Mouse (Mus musculus): ENCODE measurements around the gene Thsd7b. TPM values are rescaled to one million over a fixed set of nuclear protein-coding genes. Genes with fewer than 3 reads are reported as not detected.
"Not testable (repeated sequence)": the region's sequence is repeated elsewhere in the genome, so short reads cannot be mapped to it uniquely, and the experiment has no call there.

Gene Thsd7b
- polyA plus RNA-seq, 2 experiments = 1.1 to 1.8 TPM

GRCm38 (mm10) chr1:129963166-129963565 lies 690.1 kb downstream of the Thsd7b start:
- no peak overlapping the region for H3K9ac ChIP-seq (ENCODE audit: low read depth, low read length, severe bottlenecking)
- H3K4me1 ChIP-seq (ENCODE audit: control insufficient read depth, insufficient read depth, low read length) = no peaks in the 10 kb centered on the region
- TF ChIP-seq POLR2A (IDR thresholded peaks at IDR 0.05; ENCODE audit: borderline replicate concordance, extremely low read depth, insufficient read depth, insufficient read length) = no peak
- no peaks in the 10 kb centered on the region for H3K36me3 ChIP-seq (ENCODE audit: control insufficient read depth, insufficient read depth, low read length)
- DNase-seq (ENCODE audit: low spot score) (no peak), ATAC-seq (ENCODE audit: low FRiP score, low read depth) (no peak)
- H3K4me3 ChIP-seq (replicated peaks; ENCODE audit: low read length) = no peak overlapping the region
- no peaks in the 10 kb centered on the region for H3K9me3 ChIP-seq (ENCODE audit: control insufficient read depth, low read length)
- no peak overlapping the region for H3K27ac ChIP-seq (replicated peaks; ENCODE audit: low read depth, low read length)
- H3K4me2 ChIP-seq (replicated peaks; ENCODE audit: low read depth, low read length, severe bottlenecking) = no peak overlapping the region
- no peaks in the 10 kb centered on the region for H3K27me3 ChIP-seq (ENCODE audit: control insufficient read depth, insufficient read depth, low read length)
- WGBS = 96% methylated on average over 2 of the region's 2 CpGs

- not testable (repeated sequence) for H3K4me3 ChIP-seq (replicated peaks; ENCODE audit: low read length); H3K4me1 ChIP-seq (ENCODE audit: control insufficient read depth, insufficient read depth, low read length); H3K36me3 ChIP-seq (ENCODE audit: control insufficient read depth, insufficient read depth, low read length); H3K9ac ChIP-seq (ENCODE audit: low read depth, low read length, severe bottlenecking); H3K4me2 ChIP-seq (replicated peaks; ENCODE audit: low read depth, low read length, severe bottlenecking); H3K27ac ChIP-seq (replicated peaks; ENCODE audit: low read depth, low read length); H3K27me3 ChIP-seq (ENCODE audit: control insufficient read depth, insufficient read depth, low read length); H3K9me3 ChIP-seq (ENCODE audit: control insufficient read depth, low read length); ATAC-seq (ENCODE audit: low FRiP score, low read depth); DNase-seq (ENCODE audit: low spot score)
Observed at GRCm38 (mm10) chr1:129989247-129989646, 716.1 kb downstream of the Thsd7b start.

- no peaks in the 10 kb centered on the region for H3K9me3 ChIP-seq (ENCODE audit: control insufficient read depth, low read length)
- H3K27ac ChIP-seq (replicated peaks; ENCODE audit: low read depth, low read length) = no peak overlapping the region
- ATAC-seq (ENCODE audit: low FRiP score, low read depth) (no peak), DNase-seq (ENCODE audit: low spot score) (no peak)
- no peak overlapping the region for H3K4me3 ChIP-seq (replicated peaks; ENCODE audit: low read length)
- no peaks in the 10 kb centered on the region for H3K4me1 ChIP-seq (ENCODE audit: control insufficient read depth, insufficient read depth, low read length)
- TF ChIP-seq POLR2A (IDR thresholded peaks at IDR 0.05; ENCODE audit: borderline replicate concordance, extremely low read depth, insufficient read depth, insufficient read length) = no peak
- no peak overlapping the region for H3K9ac ChIP-seq (ENCODE audit: low read depth, low read length, severe bottlenecking)
- no peaks in the 10 kb centered on the region for H3K36me3 ChIP-seq (ENCODE audit: control insufficient read depth, insufficient read depth, low read length)
- no peak overlapping the region for H3K4me2 ChIP-seq (replicated peaks; ENCODE audit: low read depth, low read length, severe bottlenecking)
- no peaks in the 10 kb centered on the region for H3K27me3 ChIP-seq (ENCODE audit: control insufficient read depth, insufficient read depth, low read length)
- WGBS = 65% methylated on average over 2 of the region's 2 CpGs
Observed at GRCm38 (mm10) chr1:129990821-129991220, 717.7 kb downstream of the Thsd7b start.

GRCm38 (mm10) chr1:130055012-130055411 lies 781.9 kb downstream of the Thsd7b start:
- H3K4me3 ChIP-seq (replicated peaks; ENCODE audit: low read length) = no peak overlapping the region
- no peak overlapping the region for H3K27ac ChIP-seq (replicated peaks; ENCODE audit: low read depth, low read length)
- H3K27me3 ChIP-seq (ENCODE audit: control insufficient read depth, insufficient read depth, low read length) = no peaks in the 10 kb centered on the region
- H3K4me1 ChIP-seq (ENCODE audit: control insufficient read depth, insufficient read depth, low read length) = no peaks in the 10 kb centered on the region
- DNase-seq (ENCODE audit: low spot score) (no peak), ATAC-seq (ENCODE audit: low FRiP score, low read depth) (no peak)
- no peak overlapping the region for H3K4me2 ChIP-seq (replicated peaks; ENCODE audit: low read depth, low read length, severe bottlenecking)
- H3K36me3 ChIP-seq (ENCODE audit: control insufficient read depth, insufficient read depth, low read length) = no peaks in the 10 kb centered on the region
- no peak overlapping the region for H3K9ac ChIP-seq (ENCODE audit: low read depth, low read length, severe bottlenecking)
- TF ChIP-seq POLR2A (IDR thresholded peaks at IDR 0.05; ENCODE audit: borderline replicate concordance, extremely low read depth, insufficient read depth, insufficient read length) = no peak
- H3K9me3 ChIP-seq (ENCODE audit: control insufficient read depth, low read length) = no peaks in the 10 kb centered on the region

GRCm38 (mm10) chr1:130062105-130062504 lies 789.0 kb downstream of the Thsd7b start:
- no peaks in the 10 kb centered on the region for H3K9me3 ChIP-seq (ENCODE audit: control insufficient read depth, low read length)
- no peak for TF ChIP-seq POLR2A (IDR thresholded peaks at IDR 0.05; ENCODE audit: borderline replicate concordance, extremely low read depth, insufficient read depth, insufficient read length)
- no peaks in the 10 kb centered on the region for H3K27me3 ChIP-seq (ENCODE audit: control insufficient read depth, insufficient read depth, low read length)
- H3K4me3 ChIP-seq (replicated peaks; ENCODE audit: low read length) = no peak overlapping the region
- DNase-seq (ENCODE audit: low spot score) (no peak), ATAC-seq (ENCODE audit: low FRiP score, low read depth) (no peak)
- H3K4me2 ChIP-seq (replicated peaks; ENCODE audit: low read depth, low read length, severe bottlenecking) = no peak overlapping the region
- no peaks in the 10 kb centered on the region for H3K36me3 ChIP-seq (ENCODE audit: control insufficient read depth, insufficient read depth, low read length)
- H3K9ac ChIP-seq (ENCODE audit: low read depth, low read length, severe bottlenecking) = no peak overlapping the region
- no peaks in the 10 kb centered on the region for H3K4me1 ChIP-seq (ENCODE audit: control insufficient read depth, insufficient read depth, low read length)
- H3K27ac ChIP-seq (replicated peaks; ENCODE audit: low read depth, low read length) = no peak overlapping the region

- H3K36me3 ChIP-seq (ENCODE audit: control insufficient read depth, insufficient read depth, low read length) = no peaks in the 10 kb centered on the region
- WGBS = 77% methylated on average over 3 of the region's 3 CpGs
- no peaks in the 10 kb centered on the region for H3K4me1 ChIP-seq (ENCODE audit: control insufficient read depth, insufficient read depth, low read length)
- H3K9me3 ChIP-seq (ENCODE audit: control insufficient read depth, low read length) = no peaks in the 10 kb centered on the region
- no peak overlapping the region for H3K4me2 ChIP-seq (replicated peaks; ENCODE audit: low read depth, low read length, severe bottlenecking)
- ATAC-seq (ENCODE audit: low FRiP score, low read depth) (no peak), DNase-seq (ENCODE audit: low spot score) (no peak)
- no peaks in the 10 kb centered on the region for H3K27me3 ChIP-seq (ENCODE audit: control insufficient read depth, insufficient read depth, low read length)
- no peak overlapping the region for H3K4me3 ChIP-seq (replicated peaks; ENCODE audit: low read length)
- no peak overlapping the region for H3K9ac ChIP-seq (ENCODE audit: low read depth, low read length, severe bottlenecking)
- no peak for TF ChIP-seq POLR2A (IDR thresholded peaks at IDR 0.05; ENCODE audit: borderline replicate concordance, extremely low read depth, insufficient read depth, insufficient read length)
- no peak overlapping the region for H3K27ac ChIP-seq (replicated peaks; ENCODE audit: low read depth, low read length)
Observed at GRCm38 (mm10) chr1:130066193-130066959, 793.3 kb downstream of the Thsd7b start.
